Mouse (Mus musculus): ENCODE measurements around the gene Lypd8. TPM values are rescaled to one million over a fixed set of nuclear protein-coding genes. Genes with fewer than 3 reads are reported as not detected.
A peak's percentile ranks its signal among the peaks of the same experiment; 100 is the strongest.
"Not testable (repeated sequence)": the region's sequence is repeated elsewhere in the genome, so short reads cannot be mapped to it uniquely, and the experiment has no call there.

Lypd8 gene
- total RNA-seq, 2 experiments from 2014 or later: not detected

- TF ChIP-seq CTCF (IDR thresholded peaks at IDR 0.05): no peak
- Histone ChIP-seq H3K27ac (no peak overlapping the region), H3K4me3 (no peak overlapping the region)
- DNase-seq: no peak
- intact Hi-C loops (cut with DNase I): no loop called here
Observed at GRCm38 (mm10) chr11:58357042-58357441, 21.8 kb upstream of the Lypd8 start.

GRCm38 (mm10) chr11:58357844-58358534 lies 20.9 kb upstream of the Lypd8 start:
- no peak for DNase-seq
- Histone ChIP-seq H3K27ac (no peak overlapping the region), H3K4me3 (no peak overlapping the region)
- TF ChIP-seq CTCF (IDR thresholded peaks at IDR 0.05): no peak
- intact Hi-C loops (cut with DNase I): no loop called here

GRCm38 (mm10) chr11:58362562-58362961 lies 16.3 kb upstream of the Lypd8 start:
- H3K4me3 ChIP-seq; H3K27ac ChIP-seq; intact Hi-C loops (cut with DNase I); DNase-seq: not testable (repeated sequence)

GRCm38 (mm10) chr11:58364454-58364853 lies 14.4 kb upstream of the Lypd8 start:
- intact Hi-C loops (cut with DNase I): no loop called here
- TF ChIP-seq CTCF (IDR thresholded peaks at IDR 0.05): no peak
- DNase-seq: no peak
- H3K27ac ChIP-seq: no peak overlapping the region
- no peak overlapping the region for H3K4me3 ChIP-seq

- intact Hi-C loops (cut with DNase I); DNase-seq; H3K27ac ChIP-seq; H3K4me3 ChIP-seq: not testable (repeated sequence)
Observed at GRCm38 (mm10) chr11:58366191-58366590, 12.7 kb upstream of the Lypd8 start.

DNA sequence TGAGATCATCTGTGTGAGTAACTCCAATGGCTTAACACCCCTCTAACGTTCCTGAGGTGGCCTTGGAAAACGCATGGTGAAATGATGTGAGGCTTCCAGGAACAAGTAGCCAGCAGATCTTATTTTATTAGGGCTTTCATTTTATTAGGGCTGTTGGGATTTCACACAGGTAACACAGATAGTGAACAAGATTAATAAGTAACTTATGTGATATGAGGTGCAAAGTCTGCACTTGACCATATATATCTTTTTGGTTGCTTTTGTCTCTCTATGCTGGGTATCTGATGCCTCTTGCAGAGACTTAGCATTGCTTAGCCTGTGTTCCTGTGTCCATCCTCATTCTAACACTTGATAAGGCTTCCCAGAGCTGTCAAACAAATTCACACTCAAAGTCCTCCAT lies 1.6 kb upstream of the Lypd8 start:
- intact Hi-C loops (cut with DNase I): no loop called here
- Histone ChIP-seq H3K4me3 (no peak overlapping the region), H3K27ac (no peak overlapping the region)
- no peak for TF ChIP-seq CTCF (IDR thresholded peaks at IDR 0.05)
- no peak for DNase-seq

DNA sequence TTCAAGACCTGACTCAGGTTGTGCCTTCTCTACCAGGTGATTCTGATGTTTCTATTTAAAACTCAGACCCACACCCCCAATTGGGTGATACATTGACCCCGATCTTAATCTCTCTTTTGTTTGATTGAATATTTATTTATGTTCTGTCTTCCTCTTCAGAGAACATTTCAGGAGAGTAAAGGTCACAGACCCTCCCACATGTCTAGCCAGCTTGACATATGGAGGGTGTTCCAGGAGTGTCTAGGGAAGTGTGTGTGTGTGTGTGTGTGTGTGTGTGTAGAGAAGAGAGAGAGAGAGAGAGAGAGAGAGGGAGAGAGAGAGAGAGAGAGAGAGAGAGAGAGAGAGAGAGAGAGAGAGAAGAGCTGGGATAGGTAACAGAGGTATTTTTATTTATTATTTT lies 1.2 kb upstream of the Lypd8 start:
- TF ChIP-seq CTCF (IDR thresholded peaks at IDR 0.05): no peak
- Histone ChIP-seq H3K4me3 (no peak overlapping the region), H3K27ac (no peak overlapping the region)
- intact Hi-C loops (cut with DNase I): no loop called here
- DNase-seq: no peak

DNA sequence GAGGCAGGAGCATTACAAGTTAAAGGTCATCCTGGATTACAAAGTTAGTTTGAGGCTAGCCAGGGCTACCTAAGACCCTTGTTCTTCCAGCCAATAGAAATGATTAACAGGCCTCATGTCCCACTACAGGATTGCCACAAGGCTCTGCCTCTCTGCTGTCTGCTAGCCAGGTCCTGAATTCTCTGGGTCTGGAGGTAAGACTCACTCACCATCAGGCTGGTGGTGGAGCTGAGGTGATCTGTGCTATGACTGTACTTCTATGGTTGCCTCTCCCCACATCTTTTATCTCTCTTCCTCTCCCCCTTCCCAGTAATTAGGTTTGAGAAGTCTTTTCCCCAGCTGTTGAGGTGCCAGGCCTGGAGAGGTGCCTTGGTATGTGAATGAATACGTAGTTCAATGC lies 673 bp downstream of the Lypd8 start:
- intact Hi-C loops (cut with DNase I): no loop called here
- Histone ChIP-seq H3K4me3 (no peak overlapping the region), H3K27ac (no peak overlapping the region)
- TF ChIP-seq CTCF (IDR thresholded peaks at IDR 0.05): no peak
- no peak for DNase-seq

- H3K27ac ChIP-seq: no peak overlapping the region
- intact Hi-C loops (cut with DNase I): no loop called here
- H3K4me3 ChIP-seq: no peak overlapping the region
- no peak for TF ChIP-seq CTCF (IDR thresholded peaks at IDR 0.05)
- no peak for DNase-seq
Observed at GRCm38 (mm10) chr11:58382471-58382870, 3.6 kb downstream of the Lypd8 start.

DNA sequence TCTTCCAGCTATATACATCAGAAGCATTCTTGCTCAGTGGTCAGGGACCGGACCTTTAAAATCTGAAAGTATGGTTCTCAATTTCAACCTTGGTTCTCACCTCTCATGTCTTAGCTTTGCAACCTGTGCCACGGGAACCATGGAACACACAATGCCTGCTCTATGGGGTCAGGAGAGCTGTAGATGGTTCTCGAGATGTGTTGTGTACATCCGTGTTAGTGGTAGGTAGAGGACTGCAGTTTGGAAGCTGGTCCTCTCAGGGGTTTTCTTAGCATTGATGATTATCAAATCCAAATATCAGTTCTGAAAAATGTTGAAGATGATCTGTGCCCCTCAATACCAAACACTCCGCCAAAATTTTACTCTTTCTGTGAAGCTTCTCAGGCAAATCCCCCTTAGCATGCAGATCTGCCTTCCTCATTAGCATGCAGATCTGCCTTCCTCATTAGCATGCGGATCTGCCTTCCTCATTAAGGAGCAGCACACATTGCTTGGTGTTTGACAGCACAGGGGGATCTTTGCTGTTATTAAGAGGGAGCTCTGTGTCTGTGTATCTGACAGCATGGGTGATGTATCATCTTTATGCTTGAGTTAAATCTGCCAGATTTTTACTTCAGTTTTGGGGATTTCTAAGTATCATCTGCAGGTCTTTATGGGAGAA lies 21.3 kb downstream of the Lypd8 start:
- no peak for TF ChIP-seq CTCF (IDR thresholded peaks at IDR 0.05)
- intact Hi-C loops (cut with DNase I): loop anchor here (5.0 kb wide), 3 partner anchors 187 to 237 kb away; no protein-coding TSS in a partner anchor
- no peak overlapping the region for H3K27ac ChIP-seq
- DNase-seq: no peak
- no peak overlapping the region for H3K4me3 ChIP-seq

- no peak for DNase-seq
- intact Hi-C loops (cut with DNase I): loop anchor here (5.0 kb wide), 3 partner anchors 187 to 237 kb away; no protein-coding TSS in a partner anchor
- Histone ChIP-seq H3K4me3 (no peak overlapping the region), H3K27ac (no peak overlapping the region)
- TF ChIP-seq CTCF (IDR thresholded peaks at IDR 0.05): no peak
Observed at GRCm38 (mm10) chr11:58400655-58401054, 21.8 kb downstream of the Lypd8 start.

GRCm38 (mm10) chr11:58408066-58408465 lies 29.2 kb downstream of the Lypd8 start:
- intact Hi-C loops (cut with DNase I): no loop called here
- DNase-seq: peak; percentile 38
- Histone ChIP-seq H3K27ac (no peak overlapping the region), H3K4me3 (no peak overlapping the region)
- TF ChIP-seq CTCF (IDR thresholded peaks at IDR 0.05): no peak

GRCm38 (mm10) chr11:58418336-58418735 lies 39.5 kb downstream of the Lypd8 start:
- H3K27ac ChIP-seq: 0 out of 2 replicates have a peak overlapping the region, but pooled peaks have one; percentile 31
- H3K4me3 ChIP-seq: no peak overlapping the region
- no peak for DNase-seq
- intact Hi-C loops (cut with DNase I): no loop called here
- TF ChIP-seq CTCF (IDR thresholded peaks at IDR 0.05): no peak

GRCm38 (mm10) chr11:58420815-58421214 lies 42.0 kb downstream of the Lypd8 start, which contains the start of gene 1810065E05Rik:
TSS of gene 1810065E05Rik (plus strand) at chr11:58421111.
- TF ChIP-seq CTCF (IDR thresholded peaks at IDR 0.05): no peak
- Histone ChIP-seq H3K27ac (no peak within 1 kb of the TSS), H3K4me3 (no peak within 1 kb of the TSS)
- DNase-seq: no peak
- intact Hi-C loops (cut with DNase I): no loop called here

Measured in gastrocnemius, adult 2 months (tissue).